Mouse (Mus musculus): ENCODE data around the gene Grk5. TPM values are rescaled to one million over a fixed set of nuclear protein-coding genes. Genes with fewer than 3 reads are reported as not detected.

The Grk5 gene
- polyA plus RNA-seq, 1 experiment from 2014 or later = 4.2 TPM

- Histone ChIP-seq H3K27ac (no peak overlapping the region), H3K9me3 (no peaks in the 10 kb centered on the region), H3K4me1 (no peaks in the 10 kb centered on the region), H3K36me3 (peaks cover 8% of the 10 kb centered on the region; the same call in 1 of the 2 replicates), H3K4me3 (no peak overlapping the region), H3K27me3 (ENCODE audit: insufficient read depth, poor library complexity, severe bottlenecking) (no peaks in the 10 kb centered on the region)
- WGBS = 22% methylated on average over 4 of the region's 4 CpGs
- no peak for DNase-seq (ENCODE audit: low spot score)
Observed at GRCm38 (mm10) chr19:61097764-61098163, 208.2 kb downstream of the Grk5 start.

- H3K27ac ChIP-seq = no peak overlapping the region
- DNase-seq (ENCODE audit: low spot score) = no peak
- H3K27me3 ChIP-seq (ENCODE audit: insufficient read depth, poor library complexity, severe bottlenecking) = no peaks in the 10 kb centered on the region
- peaks cover 5% of the 10 kb centered on the region; the same call in 1 of the 2 replicates for H3K36me3 ChIP-seq
- WGBS = 37% methylated on average over 2 of the region's 2 CpGs
- 0 out of 2 replicates have a peak, but pooled peaks cover under 1% of the 10 kb centered on the region for H3K9me3 ChIP-seq
- no peak overlapping the region for H3K4me3 ChIP-seq
- no peaks in the 10 kb centered on the region for H3K4me1 ChIP-seq
Observed at GRCm38 (mm10) chr19:61110184-61110583, 220.6 kb downstream of the Grk5 start.

GRCm38 (mm10) chr19:61131096-61131495 lies 241.5 kb downstream of the Grk5 start:
- no peaks in the 10 kb centered on the region for H3K4me1 ChIP-seq
- no peak for DNase-seq (ENCODE audit: low spot score)
- 87% methylated on average over 10 of the region's 10 CpGs for WGBS
- no peak overlapping the region for H3K27ac ChIP-seq
- no peaks in the 10 kb centered on the region for H3K27me3 ChIP-seq (ENCODE audit: insufficient read depth, poor library complexity, severe bottlenecking)
- no peak overlapping the region for H3K4me3 ChIP-seq
- peaks cover 18% of the 10 kb centered on the region for H3K36me3 ChIP-seq
- no peaks in the 10 kb centered on the region for H3K9me3 ChIP-seq

- H3K36me3 ChIP-seq = peaks cover 5% of the 10 kb centered on the region
- no peak for DNase-seq (ENCODE audit: low spot score)
- no peaks in the 10 kb centered on the region for H3K9me3 ChIP-seq
- no peak overlapping the region for H3K27ac ChIP-seq
- peaks cover 12% of the 10 kb centered on the region for H3K4me1 ChIP-seq
- no peak overlapping the region for H3K4me3 ChIP-seq
- H3K27me3 ChIP-seq (ENCODE audit: insufficient read depth, poor library complexity, severe bottlenecking) = no peaks in the 10 kb centered on the region
Observed at GRCm38 (mm10) chr19:61138655-61139054, 249.1 kb downstream of the Grk5 start.

GRCm38 (mm10) chr19:61140342-61141206 lies 251.0 kb downstream of the Grk5 start, which contains the start of gene Zfp950:
TSS of gene Zfp950 (minus strand) at chr19:61140840.
- no peaks in the 10 kb centered on the region for H3K27me3 ChIP-seq (ENCODE audit: insufficient read depth, poor library complexity, severe bottlenecking)
- H3K4me3 ChIP-seq = peak within 1 kb of the TSS; percentile 88
- under 1% methylated on average over 18 of the region's 18 CpGs for WGBS
- no peaks in the 10 kb centered on the region for H3K9me3 ChIP-seq
- peak within 1 kb of the TSS; percentile 86 for H3K27ac ChIP-seq
- peaks cover 12% of the 10 kb centered on the region for H3K4me1 ChIP-seq
- DNase-seq (ENCODE audit: low spot score) = peak; percentile 96
- peaks cover 5% of the 10 kb centered on the region for H3K36me3 ChIP-seq

- Histone ChIP-seq H3K36me3 (peaks cover 5% of the 10 kb centered on the region), H3K9me3 (no peaks in the 10 kb centered on the region), H3K4me3 (peak overlapping the region; percentile 88), H3K27ac (peak overlapping the region; percentile 86), H3K27me3 (ENCODE audit: insufficient read depth, poor library complexity, severe bottlenecking) (no peaks in the 10 kb centered on the region), H3K4me1 (peaks cover 12% of the 10 kb centered on the region)
- DNase-seq (ENCODE audit: low spot score) = no peak
- WGBS = 23% methylated on average over 4 of the region's 4 CpGs
Observed at GRCm38 (mm10) chr19:61141299-61141698, 251.8 kb downstream of the Grk5 start.

Other genes starting within 250 kb of the Grk5 start
- 1.1 and 1.2 TPM in 2 replicates for gene Nanos1, start 133.8 kb upstream of the Grk5 start, polyA plus RNA-seq (2016; fragmentation: Nextera tagmentation; extraction: Ambion mirVana)
- gene Eif3a, start 99.1 kb upstream of the Grk5 start, polyA plus RNA-seq (2016; fragmentation: Nextera tagmentation; extraction: Ambion mirVana) = 135 and 153 TPM in 2 replicates
- gene Fam45a, start 78.2 kb upstream of the Grk5 start, polyA plus RNA-seq (2016; fragmentation: Nextera tagmentation; extraction: Ambion mirVana) = 28.5 and 30.6 TPM in 2 replicates
- 7.9 and 10.1 TPM in 2 replicates for gene Sfxn4, start 28.3 kb upstream of the Grk5 start, polyA plus RNA-seq (2016; fragmentation: Nextera tagmentation; extraction: Ambion mirVana)
- 181 and 196 TPM in 2 replicates for gene Prdx3, start 15.2 kb upstream of the Grk5 start, polyA plus RNA-seq (2016; fragmentation: Nextera tagmentation; extraction: Ambion mirVana)

Measured in heart, embryonic 10.5 days (tissue).